Mouse (Mus musculus) heart, adult 11 months (tissue): Measurements from ENCODE around the gene 6820408C15Rik.

ENCODE experiments used
- DNase-seq: peaks from one replicate; pipeline ENCODE4 v3.0.0; 2022

The 6820408C15Rik gene

DNA sequence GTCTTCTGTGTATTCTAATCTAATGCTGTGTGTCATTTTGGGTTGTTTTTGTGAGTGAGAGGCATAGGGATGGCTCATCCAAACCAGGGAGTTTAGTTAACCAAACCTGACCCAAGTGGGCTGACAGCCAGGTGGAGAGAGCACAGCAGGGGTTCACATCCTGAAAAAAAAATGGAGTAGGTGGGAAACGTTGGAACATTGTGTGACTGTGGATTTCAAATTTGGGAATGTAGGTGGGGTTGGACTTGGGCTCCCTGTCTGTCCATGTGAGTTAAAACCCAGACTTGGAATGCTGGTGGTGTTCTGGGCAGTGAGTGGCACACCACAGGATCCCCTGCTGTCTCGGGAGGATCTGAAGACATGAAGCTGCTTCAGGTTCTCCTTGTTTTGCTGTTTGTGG, 61.4 kb downstream of the 6820408C15Rik start, which contains the start of gene Defb20:
TSS of gene Defb20 (plus strand) at position 301 of the 400 bp plus-strand sequence.
- DNase-seq: no peak

DNA sequence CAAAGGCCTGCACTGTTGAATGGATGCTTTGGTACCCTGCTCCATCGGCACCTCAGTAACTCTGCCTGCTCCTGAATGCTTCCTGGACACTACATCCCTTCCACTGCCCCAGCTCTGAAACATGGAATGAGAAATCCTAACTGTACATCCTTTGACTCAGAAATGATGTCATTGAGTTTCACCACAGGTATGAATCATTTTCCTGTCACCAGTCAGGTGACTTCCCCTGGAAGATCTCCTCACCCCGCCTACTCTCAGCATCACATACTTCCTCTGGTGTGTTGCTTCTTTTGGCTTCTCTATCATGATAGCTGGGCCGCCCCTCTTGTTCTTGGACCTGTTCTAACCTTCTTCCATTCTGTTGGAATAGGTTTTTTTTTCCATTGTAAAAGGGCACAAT, 65.5 kb downstream of the 6820408C15Rik start:
- no peak for DNase-seq

DNA sequence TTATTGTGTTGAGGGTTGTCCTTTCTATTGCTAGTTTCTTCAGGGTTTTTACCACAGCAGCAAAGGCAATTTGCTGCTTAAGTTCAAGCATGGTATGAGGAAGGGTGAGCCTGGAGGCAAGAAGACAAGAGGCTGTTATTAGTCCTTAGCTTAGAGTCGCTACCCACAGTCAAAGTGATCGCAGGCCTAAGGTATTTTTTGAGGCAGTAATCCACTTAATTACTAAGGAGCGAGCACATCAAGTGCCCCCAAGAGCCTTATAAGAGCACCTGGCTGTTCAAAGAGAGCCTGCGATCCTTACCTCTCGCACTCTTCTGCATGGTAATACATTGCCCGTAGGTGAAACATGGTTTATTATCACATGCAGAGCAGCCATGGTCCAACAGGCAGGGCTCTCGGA, 66.3 kb downstream of the 6820408C15Rik start:
- DNase-seq: no peak

DNA sequence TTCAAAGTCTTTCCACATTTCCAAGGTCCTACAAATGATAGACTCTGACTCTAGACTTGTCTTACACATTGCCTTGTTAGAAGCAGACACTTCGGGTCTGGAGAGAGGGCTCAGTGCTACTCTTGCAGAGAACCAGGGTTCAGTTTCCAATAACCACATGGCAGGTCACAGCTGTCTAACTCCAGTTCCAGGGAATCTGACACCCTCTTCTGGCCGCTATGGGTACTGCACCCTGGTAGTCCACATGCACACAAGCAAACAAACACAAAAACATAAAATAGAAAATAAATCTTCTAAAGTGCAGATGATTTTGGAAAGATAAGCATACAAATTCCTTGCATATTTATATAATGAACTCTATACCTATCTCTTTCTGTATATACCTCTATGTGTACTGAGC, 71.6 kb downstream of the 6820408C15Rik start:
- no peak for DNase-seq

DNA sequence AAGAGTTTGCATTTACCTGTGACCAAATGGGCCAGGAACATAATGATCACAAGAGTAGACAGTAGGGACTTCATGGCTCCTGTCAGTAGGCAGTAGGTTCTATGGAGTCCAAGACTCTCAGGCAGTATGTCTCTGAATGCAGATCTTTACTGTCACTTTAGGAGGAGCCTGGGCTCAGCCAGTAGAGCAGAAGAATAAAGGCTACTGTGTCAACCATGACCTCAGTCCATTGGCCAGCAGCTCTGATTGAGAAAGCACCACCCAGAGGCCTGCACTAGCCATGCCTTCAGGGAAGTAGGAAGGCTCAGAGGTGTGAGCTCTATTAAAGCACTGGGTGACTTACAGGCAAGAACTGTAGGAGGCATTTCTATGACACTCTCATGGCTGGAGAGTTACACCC, 74.7 kb downstream of the 6820408C15Rik start, which contains the start of gene Defb22:
TSS of gene Defb22 (minus strand) at position 101 of the 400 bp plus-strand sequence.
- DNase-seq: no peak

DNA sequence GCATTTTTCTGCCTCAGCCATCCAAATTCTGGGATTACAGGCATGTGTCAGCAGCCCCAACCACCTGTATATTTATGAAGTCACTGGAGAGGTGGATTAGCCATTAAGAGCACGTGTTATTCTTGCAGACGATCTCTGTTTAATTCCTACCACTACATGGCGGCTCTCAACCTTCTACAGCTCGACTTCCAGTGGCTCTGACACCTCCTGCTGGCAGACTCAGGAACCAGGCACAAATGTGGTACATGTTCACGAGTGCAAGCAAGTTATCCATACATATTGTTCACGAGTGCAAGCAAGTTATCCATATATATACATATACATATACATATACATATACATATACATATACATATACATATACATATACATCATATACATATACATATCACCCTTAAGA, 77.8 kb downstream of the 6820408C15Rik start:
- no peak for DNase-seq
